Mouse (Mus musculus) pancreas, adult 10 weeks (tissue): ENCODE measurements around the gene Olfr1214. TPM values are rescaled to one million over a fixed set of nuclear protein-coding genes. Genes with fewer than 3 reads are reported as not detected.

Source experiments
- polyA plus RNA-seq: library from polyadenylated mRNA; stranded (reverse); fragments of 350-450 nt; fragmentation: Illumina TruSeq; extraction: RNeasy Lipid Tissue Mini Kit (QIAGEN cat#74804); gene quantifications from one replicate; pipeline ENCODE4 v1.2.3, GENCODE M21; 2015; ENCODE audit warnings: low read depth, low replicate concordance; ENCODE audit not compliant: insufficient read depth

Olfr1214 gene
- not detected for polyA plus RNA-seq

DNA sequence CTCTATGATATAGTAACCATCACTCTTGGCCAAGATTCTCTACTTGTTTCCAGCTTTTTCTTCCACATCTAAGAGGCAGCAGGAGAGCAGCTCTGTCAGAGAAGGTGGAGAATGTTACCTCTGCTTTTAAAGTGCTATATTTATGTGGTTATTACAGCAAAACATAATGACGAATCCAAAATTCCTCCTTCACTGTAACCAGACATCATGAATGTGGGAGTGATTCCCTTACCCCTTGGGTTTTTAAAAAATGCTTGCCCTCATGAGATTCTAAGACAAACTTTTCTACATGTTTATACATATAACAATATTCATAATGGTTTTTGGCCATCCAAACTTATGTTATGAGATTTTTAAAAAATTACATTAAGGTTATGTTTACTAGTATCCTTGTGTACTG is at the start of gene Olfr1214:
Gene Olfr1214 (minus strand): TSS at position 101 of the 400 bp plus-strand sequence.

DNA sequence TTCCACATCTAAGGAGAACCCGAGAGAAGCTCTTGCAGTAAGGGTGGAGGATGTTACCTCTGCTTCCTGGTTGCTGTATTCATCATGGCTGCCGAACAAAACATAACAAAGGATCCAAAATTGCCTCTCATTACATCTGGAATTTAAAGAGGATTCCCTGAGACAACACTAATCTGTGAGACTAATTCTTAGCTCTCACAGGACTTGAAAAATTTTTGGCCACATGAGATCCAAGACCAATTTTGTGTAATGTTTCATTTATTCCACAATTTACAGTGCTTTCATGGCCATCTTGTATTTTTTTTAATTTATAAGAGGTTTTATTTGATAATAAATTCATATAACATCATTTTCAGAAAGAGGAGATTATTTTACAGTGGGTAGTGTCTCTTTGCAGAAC is 39.5 kb upstream of the Olfr1214 start, which contains the start of gene Olfr1217:
Gene Olfr1217 (minus strand): TSS at position 101 of the 400 bp plus-strand sequence.

DNA sequence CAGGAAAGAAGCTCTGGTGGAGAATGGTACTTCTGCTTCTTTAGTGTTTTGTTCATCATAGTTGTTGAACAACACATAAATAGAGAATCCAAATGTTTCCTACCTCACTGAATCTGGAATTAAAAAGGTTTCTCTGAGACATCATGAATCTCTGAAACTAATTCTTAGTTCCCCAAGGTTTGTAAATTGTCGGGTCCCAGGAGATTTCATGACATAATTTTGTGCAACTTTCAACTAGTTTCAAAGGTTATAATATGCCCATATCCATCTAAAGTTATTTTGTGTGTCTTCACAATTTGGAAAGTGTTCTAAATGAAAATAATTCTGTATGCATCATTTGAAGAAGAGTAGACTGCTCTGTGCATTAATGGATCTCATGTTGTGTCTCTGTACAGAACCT is 25.8 kb upstream of the Olfr1214 start, which contains the start of gene Olfr1216:
Gene Olfr1216 (minus strand): TSS at position 101 of the 400 bp plus-strand sequence.

DNA sequence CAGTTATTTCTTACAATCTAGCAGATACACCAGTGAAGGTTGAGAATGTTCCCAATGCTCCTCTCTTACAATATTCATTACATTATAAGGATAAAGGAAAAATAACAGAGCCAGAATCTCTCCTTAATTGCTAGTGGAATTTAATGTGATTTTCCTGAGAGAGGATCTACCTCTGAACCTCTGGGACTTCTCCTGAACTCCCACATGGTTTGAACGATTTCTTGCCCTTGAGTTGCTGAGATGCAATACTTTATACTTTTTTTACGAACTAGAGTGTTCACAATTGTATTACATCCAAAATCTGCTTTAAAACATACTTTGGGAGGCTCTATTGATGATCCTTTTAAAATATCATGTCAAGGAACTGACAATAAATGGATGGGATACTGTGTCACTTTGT is 14.4 kb upstream of the Olfr1214 start, which contains the start of gene Olfr1215:
Gene Olfr1215 (minus strand): TSS at position 101 of the 400 bp plus-strand sequence.

DNA sequence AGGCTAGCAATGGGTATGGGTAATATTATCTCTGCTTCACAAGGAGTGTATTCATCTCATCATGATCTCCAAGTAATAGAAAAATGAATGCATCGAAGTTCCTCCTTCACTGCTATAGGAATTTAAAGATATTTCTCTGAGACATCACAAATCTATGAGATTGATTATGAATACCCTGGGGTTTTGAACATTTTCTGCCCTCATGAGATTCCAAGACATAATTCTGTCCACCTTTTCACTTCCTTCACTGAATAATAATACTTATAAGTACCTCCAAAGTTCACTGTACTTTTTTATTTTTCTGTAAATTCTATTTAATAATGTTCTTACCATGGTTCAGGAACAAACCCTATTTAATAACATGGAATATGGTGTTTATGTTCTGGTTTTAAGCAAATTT is 12.3 kb downstream of the Olfr1214 start, which contains the start of gene Gm13762:
Gene Gm13762 (minus strand): TSS at position 101 of the 400 bp plus-strand sequence.

DNA sequence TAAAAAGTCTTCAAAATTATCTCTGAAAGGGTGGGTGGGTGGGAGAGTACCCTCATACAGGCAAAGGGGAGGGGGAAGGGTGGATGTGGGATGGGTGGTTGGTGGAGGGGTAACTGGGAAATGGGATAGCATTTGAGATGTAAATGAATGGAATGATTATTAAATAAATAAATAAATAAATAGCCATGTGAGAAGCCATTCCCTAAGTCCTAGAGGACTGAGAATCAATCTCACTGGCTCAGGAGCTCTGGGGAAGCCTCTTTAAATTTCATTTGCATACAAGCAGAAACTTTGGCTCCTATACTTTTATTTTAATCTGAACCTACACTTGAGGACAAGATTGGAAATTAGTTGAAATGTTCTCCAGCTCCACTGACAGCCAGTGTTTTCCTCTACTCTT is 38.8 kb downstream of the Olfr1214 start, which contains the start of gene Olfr1212:
Gene Olfr1212 (plus strand): TSS at position 301 of the 400 bp plus-strand sequence.

DNA sequence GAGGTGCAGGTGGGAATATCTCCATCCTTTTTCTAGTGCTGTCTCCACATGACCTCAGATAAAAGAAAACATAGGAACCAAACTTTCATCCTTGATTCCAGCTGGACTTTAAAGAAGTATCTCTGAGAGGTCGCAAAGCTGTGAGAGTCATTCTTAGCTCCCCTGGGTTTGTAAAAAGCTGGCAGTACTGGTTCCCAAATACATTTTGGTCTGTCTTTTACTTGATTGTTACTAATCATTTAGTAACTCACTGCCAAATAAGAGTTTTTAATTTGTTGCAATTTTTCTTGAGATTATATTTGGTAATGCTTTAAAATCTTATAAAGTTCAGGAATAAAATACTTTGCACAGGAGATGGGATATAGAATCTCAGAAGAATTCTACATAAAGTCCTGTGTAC is 54.4 kb downstream of the Olfr1214 start, which contains the start of gene Olfr1211:
Gene Olfr1211 (minus strand): TSS at position 101 of the 400 bp plus-strand sequence.

Other genes with a start within 250 kb of the Olfr1214 start
- gene Olfr1198, start 241.3 kb downstream of the Olfr1214 start, polyA plus RNA-seq: not detected
- gene Olfr1199, start 232.2 kb downstream of the Olfr1214 start, polyA plus RNA-seq: not detected
- not detected for gene Olfr1200, start 222.2 kb downstream of the Olfr1214 start, polyA plus RNA-seq
- not detected for gene Olfr1201, start 199.6 kb downstream of the Olfr1214 start, polyA plus RNA-seq
- gene Olfr1202, start 178.2 kb downstream of the Olfr1214 start, polyA plus RNA-seq: not detected
- not detected for gene Olfr1205, start 162.9 kb downstream of the Olfr1214 start, polyA plus RNA-seq
- gene Olfr1204, start 143.4 kb downstream of the Olfr1214 start, polyA plus RNA-seq: not detected
- not detected for gene Olfr1206, start 129.4 kb downstream of the Olfr1214 start, polyA plus RNA-seq
- not detected for gene Olfr1208, start 90.3 kb downstream of the Olfr1214 start, polyA plus RNA-seq
- gene Olfr1209, start 77.5 kb downstream of the Olfr1214 start, polyA plus RNA-seq: not detected
- not detected for gene Olfr1211, start 54.5 kb downstream of the Olfr1214 start, polyA plus RNA-seq
- not detected for gene Olfr1212, start 38.7 kb downstream of the Olfr1214 start, polyA plus RNA-seq
- gene Gm13762, start 12.4 kb downstream of the Olfr1214 start, polyA plus RNA-seq: not detected
- gene Olfr1215, start 14.3 kb upstream of the Olfr1214 start, polyA plus RNA-seq: not detected
- not detected for gene Olfr1216, start 25.7 kb upstream of the Olfr1214 start, polyA plus RNA-seq
- gene Olfr1217, start 39.4 kb upstream of the Olfr1214 start, polyA plus RNA-seq: not detected
- not detected for gene Olfr1218, start 68.5 kb upstream of the Olfr1214 start, polyA plus RNA-seq
- gene Olfr1219, start 90.9 kb upstream of the Olfr1214 start, polyA plus RNA-seq: not detected
- not detected for gene Olfr1220, start 114.2 kb upstream of the Olfr1214 start, polyA plus RNA-seq
- not detected for gene Olfr1221, start 124.6 kb upstream of the Olfr1214 start, polyA plus RNA-seq
- not detected for gene Olfr1222, start 140.4 kb upstream of the Olfr1214 start, polyA plus RNA-seq
- gene Olfr1223, start 158.9 kb upstream of the Olfr1214 start, polyA plus RNA-seq: not detected
- gene Olfr1224-ps1, start 171.4 kb upstream of the Olfr1214 start, polyA plus RNA-seq: not detected
- not detected for gene Olfr1225, start 182.0 kb upstream of the Olfr1214 start, polyA plus RNA-seq
- not detected for gene Olfr1226, start 207.4 kb upstream of the Olfr1214 start, polyA plus RNA-seq